Mouse (Mus musculus): ENCODE data around the gene AI597479. TPM values are rescaled to one million over a fixed set of nuclear protein-coding genes. Genes with fewer than 3 reads are reported as not detected.

Gene AI597479
- polyA plus RNA-seq, 1 experiment from 2014 or later = 16.3 TPM

- H3K9me3 ChIP-seq (ENCODE audit: low read length) = no peaks in the 10 kb centered on the region
- 50% methylated on average over 3 of the region's 3 CpGs for WGBS
- no peak overlapping the region for H3K9ac ChIP-seq (replicated peaks; ENCODE audit: low read depth)
- DNase-seq (ENCODE audit: low spot score) (no peak), ATAC-seq (no peak)
- no peak overlapping the region for H3K4me3 ChIP-seq (ENCODE audit: low read depth, low read length)
- no peak overlapping the region for H3K4me2 ChIP-seq (replicated peaks; ENCODE audit: low read depth, low read length)
- H3K36me3 ChIP-seq (ENCODE audit: insufficient read depth, low read length) = no peaks in the 10 kb centered on the region
- no peaks in the 10 kb centered on the region for H3K27me3 ChIP-seq (replicated peaks; ENCODE audit: insufficient read depth, low read length)
- no peaks in the 10 kb centered on the region for H3K4me1 ChIP-seq (ENCODE audit: insufficient read depth, low read depth, low read length)
- no peak overlapping the region for H3K27ac ChIP-seq (ENCODE audit: low read length)
- TF ChIP-seq CTCF (IDR thresholded peaks at IDR 0.05) (no peak), EP300 (IDR thresholded peaks at IDR 0.05) (no peak)
Observed at GRCm38 (mm10) chr1:43150225-43150624, 51.7 kb downstream of the AI597479 start.

DNA sequence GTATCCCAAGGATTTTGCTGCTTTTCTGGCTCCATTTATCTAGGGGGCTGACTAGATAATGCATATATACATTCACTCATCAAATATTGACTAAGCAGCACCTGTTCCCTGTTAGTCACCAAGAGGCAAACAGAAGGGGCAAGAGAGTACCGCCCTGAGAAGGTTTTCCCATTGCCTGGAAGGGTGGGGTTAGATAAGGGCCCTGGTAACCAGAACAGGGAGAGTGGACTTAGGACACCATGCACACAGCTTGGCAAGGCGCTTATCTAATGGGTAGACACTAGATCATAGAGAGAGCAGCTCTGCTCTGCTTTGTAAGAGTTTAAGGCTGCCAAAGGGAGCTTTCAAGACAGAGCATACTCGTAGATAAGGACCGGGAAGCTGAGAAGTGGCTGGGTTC, 54.1 kb downstream of the AI597479 start:
- H3K9ac ChIP-seq (replicated peaks; ENCODE audit: low read depth) = no peak overlapping the region
- H3K4me3 ChIP-seq (ENCODE audit: low read depth, low read length) = no peak overlapping the region
- H3K36me3 ChIP-seq (ENCODE audit: insufficient read depth, low read length) = no peaks in the 10 kb centered on the region
- WGBS = 54% methylated on average over 4 of the region's 4 CpGs
- DNase-seq (ENCODE audit: low spot score) (no peak), ATAC-seq (no peak)
- H3K4me1 ChIP-seq (ENCODE audit: insufficient read depth, low read depth, low read length) = no peaks in the 10 kb centered on the region
- no peaks in the 10 kb centered on the region for H3K27me3 ChIP-seq (replicated peaks; ENCODE audit: insufficient read depth, low read length)
- H3K9me3 ChIP-seq (ENCODE audit: low read length) = no peaks in the 10 kb centered on the region
- H3K4me2 ChIP-seq (replicated peaks; ENCODE audit: low read depth, low read length) = no peak overlapping the region
- TF ChIP-seq CTCF (IDR thresholded peaks at IDR 0.05) = no peak
- TF ChIP-seq EP300 (IDR thresholded peaks at IDR 0.05) = no peak
- H3K27ac ChIP-seq (ENCODE audit: low read length) = no peak overlapping the region

DNA sequence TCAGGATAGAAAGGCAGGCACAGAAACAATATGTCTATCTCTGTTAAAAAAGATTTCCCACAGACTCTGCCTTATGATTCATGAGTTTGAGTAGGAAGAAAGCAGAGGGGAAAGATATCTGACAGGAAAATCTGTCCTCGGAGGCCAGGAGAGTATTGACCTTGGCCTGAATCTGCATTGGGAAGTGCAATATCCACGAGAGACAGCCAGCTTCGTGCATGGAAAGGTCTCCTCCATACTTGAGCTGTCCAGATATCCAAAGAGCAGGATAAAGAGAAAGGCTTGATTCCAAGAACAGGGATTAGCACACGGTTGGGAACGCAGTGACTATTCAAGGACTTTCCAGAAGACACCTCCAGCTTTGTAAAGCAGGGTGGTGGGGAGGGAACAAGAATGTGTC, 55.0 kb downstream of the AI597479 start:
- H3K9ac ChIP-seq (replicated peaks; ENCODE audit: low read depth) = no peak overlapping the region
- H3K36me3 ChIP-seq (ENCODE audit: insufficient read depth, low read length) = no peaks in the 10 kb centered on the region
- H3K4me1 ChIP-seq (ENCODE audit: insufficient read depth, low read depth, low read length) = no peaks in the 10 kb centered on the region
- no peak for TF ChIP-seq CTCF (IDR thresholded peaks at IDR 0.05)
- no peak for TF ChIP-seq EP300 (IDR thresholded peaks at IDR 0.05)
- 60% methylated on average over 5 of the region's 5 CpGs for WGBS
- ATAC-seq (no peak), DNase-seq (ENCODE audit: low spot score) (no peak)
- no peak overlapping the region for H3K4me2 ChIP-seq (replicated peaks; ENCODE audit: low read depth, low read length)
- H3K4me3 ChIP-seq (ENCODE audit: low read depth, low read length) = no peak overlapping the region
- H3K9me3 ChIP-seq (ENCODE audit: low read length) = no peaks in the 10 kb centered on the region
- H3K27me3 ChIP-seq (replicated peaks; ENCODE audit: insufficient read depth, low read length) = no peaks in the 10 kb centered on the region
- no peak overlapping the region for H3K27ac ChIP-seq (ENCODE audit: low read length)

- no peaks in the 10 kb centered on the region for H3K36me3 ChIP-seq (ENCODE audit: insufficient read depth, low read length)
- H3K4me1 ChIP-seq (ENCODE audit: insufficient read depth, low read depth, low read length) = peaks cover 2% of the 10 kb centered on the region; the same call in 1 of the 2 replicates
- no peak overlapping the region for H3K27ac ChIP-seq (ENCODE audit: low read length)
- no peak overlapping the region for H3K4me2 ChIP-seq (replicated peaks; ENCODE audit: low read depth, low read length)
- ATAC-seq = peak; percentile 63
- H3K4me3 ChIP-seq (ENCODE audit: low read depth, low read length) = no peak overlapping the region
- no peak overlapping the region for H3K9ac ChIP-seq (replicated peaks; ENCODE audit: low read depth)
- no peak for TF ChIP-seq CTCF (IDR thresholded peaks at IDR 0.05)
- no peak for TF ChIP-seq EP300 (IDR thresholded peaks at IDR 0.05)
- WGBS = 40% methylated on average over 2 of the region's 2 CpGs
- no peaks in the 10 kb centered on the region for H3K27me3 ChIP-seq (replicated peaks; ENCODE audit: insufficient read depth, low read length)
- DNase-seq (ENCODE audit: low spot score) = peak; percentile 39
- H3K9me3 ChIP-seq (ENCODE audit: low read length) = no peaks in the 10 kb centered on the region
Observed at GRCm38 (mm10) chr1:43154491-43154890, 56.0 kb downstream of the AI597479 start.

- TF ChIP-seq EP300 (IDR thresholded peaks at IDR 0.05) (no peak), CTCF (IDR thresholded peaks at IDR 0.05) (no peak)
- H3K4me3 ChIP-seq (ENCODE audit: low read depth, low read length) = no peak overlapping the region
- H3K4me2 ChIP-seq (replicated peaks; ENCODE audit: low read depth, low read length) = no peak overlapping the region
- H3K4me1 ChIP-seq (ENCODE audit: insufficient read depth, low read depth, low read length) = peaks cover 4% of the 10 kb centered on the region; the same call in 1 of the 2 replicates
- DNase-seq (ENCODE audit: low spot score) = no peak
- no peaks in the 10 kb centered on the region for H3K27me3 ChIP-seq (replicated peaks; ENCODE audit: insufficient read depth, low read length)
- no peak overlapping the region for H3K9ac ChIP-seq (replicated peaks; ENCODE audit: low read depth)
- no peaks in the 10 kb centered on the region for H3K36me3 ChIP-seq (ENCODE audit: insufficient read depth, low read length)
- no peaks in the 10 kb centered on the region for H3K9me3 ChIP-seq (ENCODE audit: low read length)
- H3K27ac ChIP-seq (ENCODE audit: low read length) = no peak overlapping the region
- 92% methylated on average over 2 of the region's 2 CpGs for WGBS
- ATAC-seq = no peak
Observed at GRCm38 (mm10) chr1:43157907-43158306, 59.4 kb downstream of the AI597479 start.

DNA sequence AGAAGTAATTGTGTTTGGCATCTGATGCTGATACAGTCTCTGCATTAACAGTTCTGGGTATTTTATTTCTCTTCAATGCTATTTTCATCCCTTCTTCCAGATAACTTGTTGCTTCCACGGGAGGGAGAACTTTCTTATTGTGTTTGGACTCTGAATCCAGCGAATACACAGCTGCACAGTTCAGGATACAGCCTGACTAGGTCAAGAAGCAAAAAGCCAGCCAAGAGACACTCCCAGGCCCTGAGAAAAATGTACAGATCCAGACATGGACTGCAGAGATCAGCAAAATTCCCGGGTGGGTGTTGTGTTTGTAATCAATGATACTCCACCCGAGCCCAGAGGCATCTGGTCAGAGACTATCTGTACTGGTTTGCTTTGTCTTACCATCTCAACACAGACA, 60.9 kb downstream of the AI597479 start:
- ATAC-seq (no peak), DNase-seq (ENCODE audit: low spot score) (no peak)
- no peak for TF ChIP-seq EP300 (IDR thresholded peaks at IDR 0.05)
- no peak for TF ChIP-seq CTCF (IDR thresholded peaks at IDR 0.05)
- no peaks in the 10 kb centered on the region for H3K9me3 ChIP-seq (ENCODE audit: low read length)
- no peak overlapping the region for H3K9ac ChIP-seq (replicated peaks; ENCODE audit: low read depth)
- H3K36me3 ChIP-seq (ENCODE audit: insufficient read depth, low read length) = no peaks in the 10 kb centered on the region
- no peak overlapping the region for H3K4me3 ChIP-seq (ENCODE audit: low read depth, low read length)
- H3K27ac ChIP-seq (ENCODE audit: low read length) = no peak overlapping the region
- H3K27me3 ChIP-seq (replicated peaks; ENCODE audit: insufficient read depth, low read length) = no peaks in the 10 kb centered on the region
- peaks cover 4% of the 10 kb centered on the region for H3K4me1 ChIP-seq (ENCODE audit: insufficient read depth, low read depth, low read length)
- H3K4me2 ChIP-seq (replicated peaks; ENCODE audit: low read depth, low read length) = no peak overlapping the region
- WGBS = 47% methylated on average over 4 of the region's 4 CpGs

DNA sequence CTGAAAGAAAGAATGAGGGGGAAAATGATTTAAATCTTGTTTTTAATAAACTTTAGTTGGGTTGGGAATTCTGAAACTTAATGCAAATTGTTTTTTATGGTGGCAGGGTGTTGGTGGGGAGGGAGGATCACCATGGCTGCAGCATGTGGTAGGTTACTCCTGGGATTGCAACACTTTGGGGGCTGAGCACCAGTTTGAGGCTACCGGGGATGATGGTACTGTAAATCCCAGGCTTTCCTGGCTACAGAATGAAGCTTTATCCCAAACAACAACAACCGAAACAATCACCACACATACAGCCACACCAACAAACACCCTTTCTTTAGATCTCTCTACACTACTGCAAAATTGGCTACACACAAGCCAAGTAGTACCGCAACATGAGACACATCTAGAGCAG, 63.9 kb downstream of the AI597479 start:
- DNase-seq (ENCODE audit: low spot score) (no peak), ATAC-seq (no peak)
- WGBS = 89% methylated on average over 3 of the region's 3 CpGs
- Histone ChIP-seq H3K4me2 (replicated peaks; ENCODE audit: low read depth, low read length) (no peak overlapping the region), H3K4me1 (ENCODE audit: insufficient read depth, low read depth, low read length) (peaks cover 4% of the 10 kb centered on the region), H3K27ac (ENCODE audit: low read length) (no peak overlapping the region), H3K9ac (replicated peaks; ENCODE audit: low read depth) (no peak overlapping the region), H3K27me3 (replicated peaks; ENCODE audit: insufficient read depth, low read length) (no peaks in the 10 kb centered on the region), H3K4me3 (ENCODE audit: low read depth, low read length) (no peak overlapping the region), H3K36me3 (ENCODE audit: insufficient read depth, low read length) (no peaks in the 10 kb centered on the region), H3K9me3 (ENCODE audit: low read length) (no peaks in the 10 kb centered on the region)
- no peak for TF ChIP-seq CTCF (IDR thresholded peaks at IDR 0.05)
- no peak for TF ChIP-seq EP300 (IDR thresholded peaks at IDR 0.05)
